Mouse (Mus musculus) right cerebral cortex, postnatal 14 days (tissue): ENCODE data around the gene Pip4k2c.
"Not testable (repeated sequence)": the region's sequence is repeated elsewhere in the genome, so short reads cannot be mapped to it uniquely, and the experiment has no call there.

ENCODE experiments used
- DNase-seq: peaks from one replicate; pipeline ENCODE4 v3.0.0; 2022

The Pip4k2c gene

GRCm38 (mm10) chr10:127166771-127167613, 44.4 kb downstream of the Pip4k2c start:
- DNase-seq, result no peak

DNA sequence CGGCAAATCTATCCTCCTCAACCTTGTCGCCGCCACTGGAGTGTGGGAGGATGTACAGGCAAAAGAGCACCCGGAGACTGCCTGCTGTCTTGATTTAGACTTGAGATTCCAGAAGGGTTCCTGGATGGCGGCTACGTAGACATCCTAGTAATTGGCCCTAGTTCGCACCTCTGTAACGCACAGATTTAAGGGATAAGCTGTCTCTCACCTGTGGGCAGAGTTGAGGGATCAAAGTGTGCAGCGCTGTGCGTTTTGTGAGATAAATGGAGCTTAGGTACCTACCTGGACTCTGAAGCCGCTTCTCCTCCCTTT, 45.0 kb downstream of the Pip4k2c start:
- no peak for DNase-seq

DNA sequence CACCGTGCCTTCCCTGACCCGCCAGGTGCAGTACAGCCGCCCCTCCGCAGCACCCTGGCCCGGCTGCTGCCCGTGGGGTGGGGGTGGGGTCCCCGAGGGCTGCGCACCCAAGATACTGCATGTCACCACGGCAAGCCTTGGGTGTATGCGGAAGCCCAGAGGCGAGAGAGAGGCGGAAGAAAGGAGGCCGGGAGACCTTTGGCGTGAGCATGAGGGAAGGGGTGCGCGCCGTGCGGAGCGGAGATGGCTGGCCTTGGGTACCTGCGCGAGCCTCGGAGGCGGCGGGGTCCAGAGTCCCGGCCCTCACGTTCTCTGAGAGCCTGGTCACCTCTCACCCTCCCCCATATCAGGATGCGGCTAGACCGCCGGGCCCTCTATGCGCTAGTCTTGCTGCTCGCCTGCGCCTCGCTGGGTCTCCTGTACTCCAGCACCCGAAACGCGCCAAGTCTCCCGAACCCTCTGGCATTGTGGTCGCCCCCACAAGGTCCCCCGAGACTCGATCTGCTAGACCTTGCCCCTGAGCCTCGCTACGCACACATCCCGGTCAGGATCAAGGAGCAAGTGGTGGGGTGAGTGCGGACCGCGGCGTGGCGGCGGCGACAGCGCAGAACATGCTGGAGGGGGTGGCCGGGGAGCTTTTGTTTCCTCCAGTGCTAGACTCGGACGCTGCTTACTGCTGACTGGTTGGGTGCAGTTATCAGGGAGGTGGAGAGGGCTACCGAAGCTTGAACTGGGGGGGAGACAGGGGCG, 45.6 kb downstream of the Pip4k2c start:
- DNase-seq, result peak; percentile 53

DNA sequence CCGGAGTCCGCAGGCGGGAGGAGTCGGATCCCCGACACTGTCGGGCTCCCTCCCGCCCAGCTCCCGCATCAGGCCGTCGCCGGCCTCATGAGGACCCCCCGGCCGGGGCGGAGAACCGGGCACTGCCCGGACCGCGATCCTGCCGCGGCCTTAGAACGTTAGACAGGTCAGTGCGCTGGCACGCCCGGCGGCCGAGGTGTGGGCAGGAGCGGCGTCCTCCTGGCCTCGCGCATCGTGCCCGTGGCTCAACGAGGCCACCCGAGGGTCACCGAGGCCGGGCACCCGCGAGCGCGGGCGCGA, 46.1 kb downstream of the Pip4k2c start:
- DNase-seq, result no peak

GRCm38 (mm10) chr10:127164631-127165353, 46.6 kb downstream of the Pip4k2c start, which contains the start of gene B4galnt1:
Gene B4galnt1 (plus strand): TSS chr10:127165225.
- peak; percentile 72 for DNase-seq

GRCm38 (mm10) chr10:127164190-127164589, 47.2 kb downstream of the Pip4k2c start:
- no peak for DNase-seq

DNA sequence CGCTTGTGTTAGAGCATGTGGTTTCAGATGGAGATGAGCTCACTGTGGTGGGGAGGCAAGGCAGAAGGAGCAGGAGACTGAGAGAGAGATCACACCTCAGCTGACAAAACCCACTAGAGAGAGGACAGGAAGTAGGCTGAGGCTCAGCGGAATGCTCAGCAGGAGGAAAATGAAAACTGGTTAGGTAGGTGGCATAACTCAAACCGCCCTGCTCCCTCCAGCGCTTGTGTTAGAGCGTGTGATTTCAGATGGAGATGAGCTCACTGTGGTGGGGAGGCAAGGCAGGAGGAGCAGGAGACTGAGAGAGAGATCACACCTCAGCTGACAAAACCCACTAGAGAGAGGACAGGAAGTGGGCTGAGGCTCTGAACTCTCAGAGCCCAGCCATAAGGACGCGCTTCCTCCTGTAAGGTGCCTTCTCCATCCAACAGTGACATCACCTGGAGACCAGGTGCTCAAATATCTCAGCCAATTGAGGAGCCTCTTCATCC, 48.6 kb downstream of the Pip4k2c start:
- DNase-seq, result not testable (repeated sequence)

- no peak for DNase-seq
These were observed 50.7 kb downstream of the Pip4k2c start for GRCm38 (mm10) chr10:127160728-127161127.

DNA sequence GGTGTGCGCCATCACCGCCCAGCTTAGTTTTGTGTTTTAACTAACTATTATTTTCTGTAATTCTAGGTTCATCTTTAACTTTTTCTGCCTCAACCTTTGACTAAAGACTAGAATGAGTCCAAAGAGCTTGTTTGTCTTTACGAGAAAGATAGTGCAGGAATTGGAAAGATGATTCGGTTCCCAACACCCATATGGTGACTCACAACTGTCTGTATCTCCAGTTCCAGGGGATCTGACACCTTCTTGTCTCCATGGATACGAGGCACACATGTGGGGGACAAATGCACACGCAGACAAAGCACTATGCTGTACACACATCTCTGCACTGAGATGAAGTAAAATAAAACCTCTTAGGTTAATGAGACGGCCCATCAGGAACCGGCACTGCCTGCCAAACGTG, 51.3 kb downstream of the Pip4k2c start:
- DNase-seq, result no peak

DNA sequence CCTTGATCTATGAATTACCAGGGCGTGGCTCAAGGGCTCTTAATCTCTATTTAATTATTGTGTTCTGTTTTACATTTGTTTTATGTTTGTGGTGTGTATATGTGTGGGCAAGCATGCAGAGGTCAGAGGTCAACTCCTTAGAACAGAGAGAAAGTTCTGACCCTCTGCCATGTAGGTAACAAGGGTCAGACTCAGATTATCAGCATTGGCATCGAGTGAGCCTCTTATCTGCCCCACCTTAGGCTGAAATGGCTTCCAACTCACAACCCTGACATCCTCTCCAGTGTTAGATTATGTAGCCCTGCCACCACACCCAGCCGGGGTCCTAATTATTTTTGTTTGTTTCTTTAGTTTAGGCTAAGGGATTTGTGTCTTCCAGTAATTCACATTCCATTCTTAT, 52.9 kb downstream of the Pip4k2c start:
- no peak for DNase-seq

DNA sequence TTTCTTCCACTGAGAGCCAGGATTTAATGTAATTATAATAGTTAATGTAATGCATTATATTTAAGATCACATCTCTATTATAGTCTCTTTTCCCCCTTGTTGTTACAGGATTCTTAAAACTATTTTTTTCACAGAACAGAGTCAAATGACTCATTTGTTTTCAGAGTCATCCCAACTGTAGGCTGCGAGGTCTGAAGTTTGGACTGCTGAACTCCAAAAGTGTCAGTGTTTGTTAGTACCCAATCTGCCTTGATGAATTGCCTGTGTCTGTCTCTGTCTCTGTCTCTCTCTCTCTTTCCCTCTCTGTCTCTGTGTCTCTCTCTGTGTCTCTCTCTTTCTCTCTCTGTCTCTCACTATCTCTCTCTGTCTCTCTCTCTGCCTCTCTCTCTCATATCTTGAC, 54.9 kb downstream of the Pip4k2c start:
- no peak for DNase-seq

- DNase-seq, result no peak
These were observed 55.3 kb downstream of the Pip4k2c start for GRCm38 (mm10) chr10:127156089-127156488.

DNA sequence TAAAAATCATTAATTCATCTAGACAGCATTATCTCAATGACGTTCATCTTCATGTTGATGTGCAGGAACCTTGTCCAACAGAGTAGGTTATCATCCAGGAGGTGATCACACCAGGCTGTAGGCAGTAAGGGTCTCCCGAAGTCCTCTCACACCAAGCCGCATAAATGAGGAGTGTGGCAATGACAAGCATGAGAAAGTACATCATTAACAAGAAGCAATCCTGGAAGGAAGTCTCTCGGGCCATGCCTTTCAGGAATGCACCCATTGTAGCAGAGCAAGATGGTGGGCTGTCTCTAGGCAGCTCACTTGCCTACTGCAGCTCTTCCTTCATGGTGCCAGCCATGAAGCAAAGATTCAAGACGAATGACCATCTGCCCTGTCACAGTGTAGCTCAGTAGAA, 56.7 kb downstream of the Pip4k2c start:
- DNase-seq, result no peak

GRCm38 (mm10) chr10:127154241-127154640, 57.1 kb downstream of the Pip4k2c start:
- DNase-seq, result no peak

DNA sequence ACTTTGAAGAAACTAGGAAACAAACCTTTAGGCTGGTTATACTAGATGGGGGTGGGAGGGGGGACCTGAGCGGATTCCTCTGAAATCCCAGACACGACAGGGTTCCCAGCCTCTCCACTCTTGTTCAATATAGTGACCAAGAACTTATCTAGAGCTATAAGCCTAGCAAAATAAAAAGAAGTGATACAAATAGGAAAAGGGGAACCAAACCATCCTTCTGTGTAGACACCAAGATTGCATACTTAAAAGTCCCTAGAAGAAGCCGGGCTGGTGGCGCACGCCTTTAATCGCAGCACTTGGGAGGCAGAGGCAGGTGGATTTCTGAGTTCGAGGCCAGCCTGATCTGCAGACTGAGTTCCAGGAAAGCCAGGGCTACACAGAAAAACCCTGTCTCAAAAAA, 58.1 kb downstream of the Pip4k2c start:
- no peak for DNase-seq

- DNase-seq, result not testable (repeated sequence)
These were observed 58.8 kb downstream of the Pip4k2c start for GRCm38 (mm10) chr10:127152556-127152955.

DNA sequence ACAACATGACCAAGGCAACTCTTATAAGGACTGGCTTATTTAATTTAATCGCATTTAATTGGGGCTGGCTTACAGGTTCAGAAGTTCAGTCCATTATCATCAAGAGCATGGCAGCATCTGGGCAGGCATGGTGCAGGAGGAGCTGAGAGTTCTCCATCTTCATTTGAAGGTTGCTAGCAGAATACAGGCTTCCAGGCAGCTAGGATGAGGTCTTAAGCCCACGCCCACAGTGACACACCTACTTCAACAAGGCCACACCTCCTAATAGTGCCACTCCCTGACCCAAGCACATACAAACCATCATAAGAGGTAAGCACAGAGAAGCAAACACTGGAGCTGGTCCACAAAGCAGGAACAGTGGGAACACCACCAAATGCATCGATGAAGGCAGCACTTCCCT, 60.2 kb downstream of the Pip4k2c start:
- not testable (repeated sequence) for DNase-seq

- DNase-seq, result no peak
These were observed 60.9 kb downstream of the Pip4k2c start for GRCm38 (mm10) chr10:127150471-127150872.

- DNase-seq, result no peak
These were observed 64.2 kb downstream of the Pip4k2c start for GRCm38 (mm10) chr10:127147135-127147534.
